In genomic region chr11:88718050-88718765, GRCm38 (mm10) we compare ENCODE assay signal across 8 mouse cellular contexts. TPM values are rescaled to one million over a fixed set of nuclear protein-coding genes. Genes with fewer than 3 reads are reported as not detected.
DNase-seq lines count a peak whose midpoint lies in the region; ATAC-seq and TF ChIP-seq lines count a peak whose summit lies in the region.

Msi2 (minus strand) TSS chr11:88718513.

- DNase-seq in gastrocnemius, adult 8-10 months (ENCODE audit: low spot score in 2 of 2), result peak; percentile 86 to 88
- DNase-seq in induced T-regulatory cell, adult 2 months (ENCODE audit: low read depth), result peak; percentile 96
- DNase-seq in left cerebral cortex, postnatal 10 days (ENCODE audit: extremely low spot score in 1 of 2, low spot score in 2 of 2), result peak; percentile 85 to 95
- peak; percentile 88 for DNase-seq in right cerebral cortex, postnatal 25 days
- DNase-seq in urinary bladder, postnatal 4 days (ENCODE audit: low spot score in 2 of 2), result peak; percentile 87

- TF ChIP-seq CTCF in cortical plate, adult 2 months (IDR thresholded peaks at IDR 0.05; ENCODE audit: extremely low read depth, insufficient read depth, low read length), result no peak

- H3K4me1 ChIP-seq in cortical plate, adult 2 months (ENCODE audit: control insufficient read depth, insufficient read depth, low read length), result no peaks in the 10 kb centered on the region

- ATAC-seq in activated CD4-positive, CD25-positive, alpha-beta regulatory T cell, adult 4 months, result peak; percentile 82
- ATAC-seq in megakaryocyte-erythroid progenitor cell, adult 5-6 weeks (replicated peaks; ENCODE audit: low FRiP score, low TSS enrichment, poor library complexity, severe bottlenecking), result peak; percentile 49

- intact Hi-C loops in left cerebral cortex, postnatal 10 days (cut with DNase I), result loop anchor here (5.0 to 10.0 kb wide), 2 partner anchors 136 to 163 kb away; no protein-coding TSS in a partner anchor

- 0 out of 2 replicates have a peak, but pooled peaks have one; percentile 2 for TF ChIP-seq POLR2A in cortical plate, adult 2 months (IDR thresholded peaks at IDR 0.05; ENCODE audit: extremely low read depth, insufficient read depth, low read length)

- H3K27ac ChIP-seq in cortical plate, adult 2 months (ENCODE audit: insufficient read depth, low read length), result peak within 1 kb of the TSS; percentile 74

- peak within 1 kb of the TSS; percentile 47 for H3K4me3 ChIP-seq in cortical plate, adult 2 months (ENCODE audit: insufficient read depth, low read length)

RNA-seq across cellular contexts. Expression of gene Msi2, which starts in this region (rescaled TPM):
- polyA plus RNA-seq in activated CD4-positive, CD25-positive, alpha-beta regulatory T cell, adult 4 months (2017; shearing (Covaris generic)), result 10 to 100 TPM; 21.6 to 25.6 TPM
- polyA plus RNA-seq in cortical plate, adult 2 months (2012; rRNA removed), result 57.1 and 57.5 TPM in 2 replicates
- total RNA-seq in gastrocnemius, adult 8-10 months (2022), result 100 to 1,000 TPM; 150 to 209 (median 176) TPM
- total RNA-seq in left cerebral cortex, postnatal 10 days (2021), result 10 to 100 TPM; 75.5 to 87.5 TPM
- total RNA-seq in megakaryocyte-erythroid progenitor cell, adult 5-6 weeks (2014; fragmentation: Nextera tagmentation), result 89.1 and 92.4 TPM in 2 replicates
- 111 and 162 TPM in 2 replicates for total RNA-seq in megakaryocyte-erythroid progenitor cell, adult 5-6 weeks (2017)

Comparison
In these comparisons a context has a peak if more than half of its experiments do, and no peak if none do; other contexts are left out.
1. Peak in every context shown above with its lines: DNase-seq, ATAC-seq, H3K4me3 ChIP-seq and H3K27ac ChIP-seq.